Mouse (Mus musculus): ENCODE data around the gene Rsbn1l. TPM values are rescaled to one million over a fixed set of nuclear protein-coding genes. Genes with fewer than 3 reads are reported as not detected.

The Rsbn1l gene
- polyA plus RNA-seq, 1 experiment from 2014 or later: 7.1 TPM

- 62% methylated on average over 2 of the region's 2 CpGs for WGBS
- no peak for ATAC-seq (replicated peaks; ENCODE audit: low FRiP score, low TSS enrichment, low read depth)
- peak overlapping the region; percentile 72; the same call in 1 of the 2 replicates for H3K9ac ChIP-seq (ENCODE audit: low read length)
These were observed 75.8 kb downstream of the Rsbn1l start for GRCm38 (mm10) chr5:20880386-20880785.

GRCm38 (mm10) chr5:20876934-20877426 lies 79.2 kb downstream of the Rsbn1l start:
- Histone ChIP-seq H3K9ac (ENCODE audit: low read length) (no peak overlapping the region), H3K27ac (ENCODE audit: low read depth) (no peak overlapping the region), H3K4me3 (ENCODE audit: low read depth, low read length) (no peak overlapping the region), H3K4me1 (replicated peaks; ENCODE audit: control insufficient read depth, insufficient read depth, low read length) (peaks cover 3% of the 10 kb centered on the region; the same call in 1 of the 2 replicates), H3K4me2 (ENCODE audit: low read length) (no peak overlapping the region), H3K36me3 (ENCODE audit: control insufficient read depth, insufficient read depth, low read length) (no peaks in the 10 kb centered on the region), H3K27me3 (replicated peaks; ENCODE audit: control insufficient read depth, insufficient read depth, low read length) (no peaks in the 10 kb centered on the region), H3K9me3 (ENCODE audit: control insufficient read depth, low read length) (no peaks in the 10 kb centered on the region)
- ATAC-seq (replicated peaks; ENCODE audit: low FRiP score, low TSS enrichment, low read depth) (no peak), DNase-seq (ENCODE audit: low spot score) (no peak)
- WGBS: 49% methylated on average over 1 of the region's 1 CpGs

More at GRCm38 (mm10) chr5:20880386-20880785, 75.8 kb downstream of the Rsbn1l start:
- no peak overlapping the region for H3K27ac ChIP-seq (ENCODE audit: low read depth)
- H3K4me1 ChIP-seq (replicated peaks; ENCODE audit: control insufficient read depth, insufficient read depth, low read length): peaks cover 14% of the 10 kb centered on the region; the same call in 1 of the 2 replicates
- DNase-seq (ENCODE audit: low spot score): no peak
- H3K36me3 ChIP-seq (ENCODE audit: control insufficient read depth, insufficient read depth, low read length): no peaks in the 10 kb centered on the region
- no peaks in the 10 kb centered on the region for H3K27me3 ChIP-seq (replicated peaks; ENCODE audit: control insufficient read depth, insufficient read depth, low read length)
- H3K9me3 ChIP-seq (ENCODE audit: control insufficient read depth, low read length): no peaks in the 10 kb centered on the region
- H3K4me2 ChIP-seq (ENCODE audit: low read length): peak overlapping the region; percentile 68
- H3K4me3 ChIP-seq (ENCODE audit: low read depth, low read length): peak overlapping the region; percentile 57

DNA sequence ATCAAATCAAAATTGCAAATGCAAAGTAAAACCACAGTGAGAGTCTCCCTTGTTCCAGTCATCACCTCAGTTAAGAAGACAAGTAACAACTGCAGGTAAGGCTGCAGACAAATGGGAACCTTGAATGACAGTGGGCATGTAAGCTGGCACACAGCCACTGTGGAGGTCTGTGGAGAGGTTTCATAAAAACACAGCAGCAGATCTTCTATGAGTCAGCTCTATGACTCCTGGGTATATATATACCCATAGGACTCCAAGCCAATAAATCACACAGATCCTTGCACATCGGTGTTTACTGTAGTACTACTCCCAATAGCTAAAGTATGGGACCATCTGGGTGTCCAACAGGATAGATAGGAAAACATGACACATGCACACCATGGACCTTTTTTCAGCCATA lies 83.1 kb downstream of the Rsbn1l start:
- DNase-seq (ENCODE audit: low spot score): no peak
- Histone ChIP-seq H3K27ac (ENCODE audit: low read depth) (no peak overlapping the region), H3K9ac (ENCODE audit: low read length) (no peak overlapping the region), H3K4me3 (ENCODE audit: low read depth, low read length) (no peak overlapping the region), H3K36me3 (ENCODE audit: control insufficient read depth, insufficient read depth, low read length) (no peaks in the 10 kb centered on the region), H3K27me3 (replicated peaks; ENCODE audit: control insufficient read depth, insufficient read depth, low read length) (no peaks in the 10 kb centered on the region), H3K9me3 (ENCODE audit: control insufficient read depth, low read length) (0 out of 2 replicates have a peak, but pooled peaks cover 2% of the 10 kb centered on the region), H3K4me2 (ENCODE audit: low read length) (no peak overlapping the region), H3K4me1 (replicated peaks; ENCODE audit: control insufficient read depth, insufficient read depth, low read length) (no peaks in the 10 kb centered on the region)
- no peak for ATAC-seq (replicated peaks; ENCODE audit: low FRiP score, low TSS enrichment, low read depth)
- WGBS: 68% methylated on average over 1 of the region's 1 CpGs

DNA sequence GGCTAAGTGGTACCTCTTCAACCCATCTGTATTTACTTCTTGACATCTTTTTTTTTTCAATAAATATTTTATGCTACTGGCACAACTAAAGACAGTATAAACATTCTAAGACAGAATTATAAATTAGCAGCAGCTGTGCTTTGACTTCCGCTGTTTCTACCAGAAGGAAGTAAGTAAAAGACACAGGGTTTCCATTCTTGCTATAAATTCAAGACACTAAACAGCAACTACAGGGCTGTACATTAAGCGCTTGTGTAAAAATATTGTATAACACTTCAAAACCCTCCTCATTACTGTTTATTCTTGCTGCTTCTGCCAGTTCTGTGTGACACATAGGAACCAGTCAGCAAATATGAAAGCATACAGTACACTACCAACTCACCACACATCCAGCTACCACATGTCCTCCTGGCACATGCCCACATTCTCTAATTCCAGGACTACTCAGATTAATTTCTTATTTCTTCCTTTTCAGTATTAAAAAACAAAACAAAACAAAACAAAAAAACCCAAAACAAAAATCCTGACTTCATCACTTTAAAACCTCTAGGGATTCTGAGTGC lies 90.9 kb downstream of the Rsbn1l start:
- no peak for ATAC-seq (replicated peaks; ENCODE audit: low FRiP score, low TSS enrichment, low read depth)
- H3K9me3 ChIP-seq (ENCODE audit: control insufficient read depth, low read length): no peaks in the 10 kb centered on the region
- no peak for DNase-seq (ENCODE audit: low spot score)
- no peak overlapping the region for H3K4me3 ChIP-seq (ENCODE audit: low read depth, low read length)
- H3K4me1 ChIP-seq (replicated peaks; ENCODE audit: control insufficient read depth, insufficient read depth, low read length): peaks cover 11% of the 10 kb centered on the region; the same call in 1 of the 2 replicates
- H3K27me3 ChIP-seq (replicated peaks; ENCODE audit: control insufficient read depth, insufficient read depth, low read length): no peaks in the 10 kb centered on the region
- no peak overlapping the region for H3K9ac ChIP-seq (ENCODE audit: low read length)
- no peaks in the 10 kb centered on the region for H3K36me3 ChIP-seq (ENCODE audit: control insufficient read depth, insufficient read depth, low read length)
- H3K4me2 ChIP-seq (ENCODE audit: low read length): no peak overlapping the region
- 44% methylated on average over 2 of the region's 2 CpGs for WGBS
- H3K27ac ChIP-seq (ENCODE audit: low read depth): no peak overlapping the region; the same call in 1 of the 2 replicates

- Histone ChIP-seq H3K4me3 (ENCODE audit: low read depth, low read length) (no peak overlapping the region), H3K4me1 (replicated peaks; ENCODE audit: control insufficient read depth, insufficient read depth, low read length) (peaks cover 11% of the 10 kb centered on the region; the same call in 1 of the 2 replicates), H3K27me3 (replicated peaks; ENCODE audit: control insufficient read depth, insufficient read depth, low read length) (no peaks in the 10 kb centered on the region), H3K9ac (ENCODE audit: low read length) (no peak overlapping the region), H3K36me3 (ENCODE audit: control insufficient read depth, insufficient read depth, low read length) (no peaks in the 10 kb centered on the region), H3K9me3 (ENCODE audit: control insufficient read depth, low read length) (no peaks in the 10 kb centered on the region), H3K4me2 (ENCODE audit: low read length) (no peak overlapping the region), H3K27ac (ENCODE audit: low read depth) (no peak overlapping the region)
- WGBS: 66% methylated on average over 4 of the region's 4 CpGs
- no peak for ATAC-seq (replicated peaks; ENCODE audit: low FRiP score, low TSS enrichment, low read depth)
- DNase-seq (ENCODE audit: low spot score): no peak
These were observed 91.8 kb downstream of the Rsbn1l start for GRCm38 (mm10) chr5:20864216-20864969.

- no peak for ATAC-seq (replicated peaks; ENCODE audit: low FRiP score, low TSS enrichment, low read depth)
- H3K36me3 ChIP-seq (ENCODE audit: control insufficient read depth, insufficient read depth, low read length): no peaks in the 10 kb centered on the region
- no peak for DNase-seq (ENCODE audit: low spot score)
- H3K4me1 ChIP-seq (replicated peaks; ENCODE audit: control insufficient read depth, insufficient read depth, low read length): peaks cover 11% of the 10 kb centered on the region; the same call in 1 of the 2 replicates
- no peak overlapping the region for H3K4me2 ChIP-seq (ENCODE audit: low read length)
- H3K9ac ChIP-seq (ENCODE audit: low read length): no peak overlapping the region
- H3K27me3 ChIP-seq (replicated peaks; ENCODE audit: control insufficient read depth, insufficient read depth, low read length): no peaks in the 10 kb centered on the region
- H3K27ac ChIP-seq (ENCODE audit: low read depth): no peak overlapping the region
- WGBS: 93% methylated on average over 2 of the region's 2 CpGs
- no peaks in the 10 kb centered on the region for H3K9me3 ChIP-seq (ENCODE audit: control insufficient read depth, low read length)
- H3K4me3 ChIP-seq (ENCODE audit: low read depth, low read length): no peak overlapping the region
These were observed 94.3 kb downstream of the Rsbn1l start for GRCm38 (mm10) chr5:20861901-20862300.

DNA sequence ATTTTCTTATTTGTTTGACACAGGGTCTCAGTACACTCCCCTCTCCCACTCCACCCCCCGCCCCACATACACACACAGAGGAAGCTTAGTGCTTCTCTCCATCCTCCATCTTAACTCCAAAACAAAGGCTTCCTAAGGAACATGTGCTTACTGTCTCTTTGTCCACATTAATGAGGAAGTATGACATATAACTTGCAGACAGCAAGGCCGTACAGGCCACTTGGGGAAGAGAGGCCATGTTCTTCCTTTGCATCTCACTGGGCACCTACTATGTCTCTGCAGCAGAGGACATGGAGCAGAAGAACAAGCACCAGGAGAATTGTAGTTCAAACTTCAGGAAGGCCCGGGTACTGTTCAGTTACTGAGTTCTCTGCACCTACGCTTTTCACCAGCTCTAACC lies 95.6 kb downstream of the Rsbn1l start:
- no peak overlapping the region for H3K9ac ChIP-seq (ENCODE audit: low read length)
- H3K27ac ChIP-seq (ENCODE audit: low read depth): no peak overlapping the region
- no peaks in the 10 kb centered on the region for H3K9me3 ChIP-seq (ENCODE audit: control insufficient read depth, low read length)
- no peaks in the 10 kb centered on the region for H3K36me3 ChIP-seq (ENCODE audit: control insufficient read depth, insufficient read depth, low read length)
- DNase-seq (ENCODE audit: low spot score) (no peak), ATAC-seq (replicated peaks; ENCODE audit: low FRiP score, low TSS enrichment, low read depth) (no peak)
- no peak overlapping the region for H3K4me2 ChIP-seq (ENCODE audit: low read length)
- H3K27me3 ChIP-seq (replicated peaks; ENCODE audit: control insufficient read depth, insufficient read depth, low read length): no peaks in the 10 kb centered on the region
- H3K4me1 ChIP-seq (replicated peaks; ENCODE audit: control insufficient read depth, insufficient read depth, low read length): peaks cover 5% of the 10 kb centered on the region; the same call in 1 of the 2 replicates
- no peak overlapping the region for H3K4me3 ChIP-seq (ENCODE audit: low read depth, low read length)
- 86% methylated on average over 4 of the region's 4 CpGs for WGBS

- no peak overlapping the region for H3K27ac ChIP-seq (ENCODE audit: low read depth)
- WGBS: 91% methylated on average over 2 of the region's 2 CpGs
- H3K4me3 ChIP-seq (ENCODE audit: low read depth, low read length): no peak overlapping the region
- H3K9me3 ChIP-seq (ENCODE audit: control insufficient read depth, low read length): no peaks in the 10 kb centered on the region
- no peaks in the 10 kb centered on the region for H3K36me3 ChIP-seq (ENCODE audit: control insufficient read depth, insufficient read depth, low read length)
- H3K9ac ChIP-seq (ENCODE audit: low read length): no peak overlapping the region
- no peaks in the 10 kb centered on the region for H3K27me3 ChIP-seq (replicated peaks; ENCODE audit: control insufficient read depth, insufficient read depth, low read length)
- no peak overlapping the region for H3K4me2 ChIP-seq (ENCODE audit: low read length)
- no peak for DNase-seq (ENCODE audit: low spot score)
- H3K4me1 ChIP-seq (replicated peaks; ENCODE audit: control insufficient read depth, insufficient read depth, low read length): no peaks in the 10 kb centered on the region
- ATAC-seq (replicated peaks; ENCODE audit: low FRiP score, low TSS enrichment, low read depth): no peak
These were observed 97.8 kb downstream of the Rsbn1l start for GRCm38 (mm10) chr5:20858404-20858803.

Data from intestine, embryonic 14.5 days (tissue).